Mouse (Mus musculus) intestine, embryonic 14.5 days (tissue): ENCODE results near the gene Gm17267. TPM values are rescaled to one million over a fixed set of nuclear protein-coding genes. Genes with fewer than 3 reads are reported as not detected.
"Not testable (repeated sequence)": the region's sequence is repeated elsewhere in the genome, so short reads cannot be mapped to it uniquely, and the experiment has no call there.

Experiments
- ATAC-seq: fragments of 200-750 bp; cut with Nextera tagmentation; replicated peaks from 2 replicates; pipeline ENCODE4 v1.8.0; 2017; ENCODE audit warnings: low read depth, moderate number of reproducible peaks, moderate TSS enrichment, moderate library complexity; ENCODE audit not compliant: low FRiP score, low TSS enrichment
- DNase-seq: peaks from one replicate; pipeline ENCODE4 v3.0.0-alpha.2; 2018; ENCODE audit warnings: low spot score
- H3K27ac ChIP-seq: fragments of 300-500 bp; sonication (generic); 2 replicates; pipeline ENCODE4 v1.5.1; 2014; ENCODE audit warnings: low read depth, mild to moderate bottlenecking, control low read depth
- H3K27me3 ChIP-seq: fragments of 300-500 bp; sonication (generic); replicated peaks from 2 replicates; pipeline ENCODE4 v1.6.1; 2014; ENCODE audit warnings: low read length, control low read depth; ENCODE audit not compliant: control insufficient read depth, insufficient read depth
- H3K36me3 ChIP-seq: fragments of 300-500 bp; sonication (generic); 2 replicates; pipeline ENCODE4 v1.6.1; 2014; ENCODE audit warnings: low read length, control low read depth; ENCODE audit not compliant: control insufficient read depth, insufficient read depth
- H3K4me1 ChIP-seq: fragments of 300-500 bp; sonication (generic); replicated peaks from 2 replicates; pipeline ENCODE4 v1.6.1; 2014; ENCODE audit warnings: low read length, control low read depth, mixed read lengths; ENCODE audit not compliant: control insufficient read depth, insufficient read depth
- H3K4me2 ChIP-seq: fragments of 300-500 bp; sonication (generic); 2 replicates; pipeline ENCODE4 v1.6.1; 2014; ENCODE audit warnings: low read length
- H3K4me3 ChIP-seq: fragments of 300-500 bp; sonication (generic); 2 replicates; pipeline ENCODE4 v1.5.1; 2014; ENCODE audit warnings: low read depth, low read length, control low read depth, mixed read lengths
- H3K9ac ChIP-seq: fragments of 300-500 bp; sonication (generic); 2 replicates; pipeline ENCODE4 v1.6.1; 2014; ENCODE audit warnings: mild to moderate bottlenecking, low read length
- H3K9me3 ChIP-seq: fragments of 300-500 bp; sonication (generic); 2 replicates; pipeline ENCODE4 v1.6.1; 2016; ENCODE audit warnings: low read length, control low read depth; ENCODE audit not compliant: control insufficient read depth
- WGBS: fragments of 180-500 bp; shearing (Covaris S2); extraction: QIAGEN DNeasy Blood & Tissue Kit; methylation state at CpG from one replicate; pipeline ENCODE4 v1.1.7; 2014; 5-methylcytosine and 5-hydroxymethylcytosine counted together
- polyA plus RNA-seq: library from polyadenylated mRNA; unstranded; fragments of >200 nt; fragmentation: Nextera tagmentation; extraction: Ambion mirVana; gene quantifications from 2 replicates; pipeline ENCODE4 v1.2.1, GENCODE M21; 2014

Gm17267 gene
- not detected in 2 replicates for polyA plus RNA-seq

GRCm38 (mm10) chrX:126017257-126017656 lies at the start of gene Gm17267:
Gm17267 (plus strand) TSS chrX:126017557.
- not testable (repeated sequence) for H3K4me2 ChIP-seq, H3K36me3 ChIP-seq, H3K9me3 ChIP-seq, H3K9ac ChIP-seq, H3K27me3 ChIP-seq, H3K4me1 ChIP-seq, DNase-seq, ATAC-seq, H3K4me3 ChIP-seq, H3K27ac ChIP-seq
- no CpG with 5 or more reads among the region's 4 CpGs for WGBS
